Mouse (Mus musculus) fat pad, adult 2 months (tissue): ENCODE results near the gene Prr12.

ENCODE experiments used
- DNase-seq: peaks from one replicate; pipeline ENCODE4 v3.0.0-alpha.2; 2011; ENCODE audit warnings: low read depth, low spot score; ENCODE audit errors: extremely low read depth

Gene Prr12

DNA sequence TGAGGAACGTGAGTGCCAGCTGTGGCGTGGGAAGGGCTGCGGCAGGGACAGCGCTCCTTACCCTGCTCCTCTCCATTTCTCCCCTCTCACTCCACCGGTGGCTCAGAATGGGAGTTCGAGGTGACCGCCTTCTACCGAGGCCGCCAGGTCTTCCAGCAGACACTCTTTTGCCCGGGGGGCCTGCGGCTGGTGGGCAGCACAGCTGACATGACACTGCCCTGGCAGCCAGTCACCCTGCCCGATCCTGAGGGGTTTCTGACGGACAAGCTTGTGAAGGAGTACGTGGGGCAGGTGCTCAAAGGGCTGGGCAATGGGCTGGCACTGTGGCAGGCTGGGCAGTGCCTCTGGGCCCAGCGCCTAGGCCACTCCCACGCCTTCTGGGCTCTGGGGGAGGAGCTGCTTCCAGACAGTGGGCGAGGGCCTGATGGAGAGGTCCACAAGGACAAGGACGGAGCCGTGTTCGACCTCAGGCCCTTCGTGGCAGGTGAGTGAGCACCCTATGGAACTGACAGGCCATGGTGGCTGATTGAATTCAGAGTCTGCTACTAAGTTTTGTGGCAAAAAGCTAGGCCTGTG, 52.1 kb downstream of the Prr12 start:
- DNase-seq = no peak

DNA sequence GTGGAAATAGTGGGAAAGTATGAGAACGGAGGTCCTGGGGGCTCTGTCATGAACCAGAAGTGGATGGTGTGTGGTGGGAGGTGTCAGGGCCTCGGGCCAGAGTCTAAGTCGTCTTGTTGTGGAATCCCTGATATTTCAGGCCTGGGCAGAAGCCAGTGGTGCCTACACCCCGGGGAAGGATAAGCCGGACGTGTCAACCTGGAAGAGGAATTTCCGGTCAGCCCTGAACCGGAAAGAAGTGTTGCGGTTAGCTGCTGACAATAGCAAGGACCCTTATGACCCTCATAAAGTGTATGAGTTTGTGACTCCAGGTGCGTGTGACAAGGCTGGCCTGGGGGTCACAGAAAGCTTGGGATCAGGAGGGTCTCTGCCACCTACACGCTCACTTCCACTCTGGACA, 52.9 kb downstream of the Prr12 start:
- DNase-seq = no peak

DNA sequence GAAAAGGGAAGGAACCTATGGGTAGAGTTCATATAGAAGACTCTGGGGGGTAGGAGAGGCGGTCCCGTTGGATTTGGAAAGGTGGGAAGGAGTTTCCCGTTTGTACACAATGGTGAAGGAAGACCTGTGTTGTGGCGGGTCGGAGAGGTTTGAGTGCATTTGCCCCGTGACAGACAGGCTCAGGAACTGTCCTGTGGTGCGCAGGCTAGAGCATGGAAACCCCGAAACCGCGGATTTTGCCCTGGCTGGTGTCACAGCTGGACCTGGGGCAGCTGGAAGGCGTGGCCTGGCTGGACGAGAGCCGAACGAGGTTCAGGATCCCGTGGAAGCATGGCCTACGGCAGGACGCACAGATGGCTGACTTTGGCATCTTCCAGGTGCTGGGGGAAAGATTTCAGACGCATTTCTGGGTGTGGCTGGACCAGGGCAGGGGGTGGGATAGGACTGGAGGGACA, 54.2 kb downstream of the Prr12 start, which contains the start of gene Bcl2l12:
Bcl2l12 (minus strand) TSS at position 212 of the 455 bp plus-strand sequence.
- no peak for DNase-seq

DNA sequence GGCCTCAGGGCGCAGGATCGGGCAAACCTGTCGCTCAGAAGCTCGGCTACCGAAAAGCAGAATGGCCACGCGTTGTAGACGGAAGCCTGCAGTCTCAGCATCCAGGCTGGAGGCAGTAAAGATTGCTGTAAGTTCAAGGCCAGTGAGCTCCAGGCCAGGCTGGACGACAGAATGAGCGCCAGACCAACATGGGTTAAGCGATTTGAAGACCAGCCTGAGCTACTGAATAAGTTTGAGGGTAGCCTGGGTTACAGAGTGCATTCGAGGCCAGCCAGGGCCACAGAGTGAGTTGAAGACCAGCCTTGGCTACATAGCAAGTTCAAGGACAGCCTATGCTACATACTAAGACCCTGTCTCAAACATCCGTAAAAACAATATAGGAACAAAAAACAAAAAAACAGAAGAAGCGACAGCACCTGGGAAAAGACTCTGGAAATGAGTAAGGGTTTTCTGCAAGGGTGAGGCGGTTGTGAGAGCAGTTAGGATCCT, 54.7 kb downstream of the Prr12 start:
- DNase-seq = no peak

DNA sequence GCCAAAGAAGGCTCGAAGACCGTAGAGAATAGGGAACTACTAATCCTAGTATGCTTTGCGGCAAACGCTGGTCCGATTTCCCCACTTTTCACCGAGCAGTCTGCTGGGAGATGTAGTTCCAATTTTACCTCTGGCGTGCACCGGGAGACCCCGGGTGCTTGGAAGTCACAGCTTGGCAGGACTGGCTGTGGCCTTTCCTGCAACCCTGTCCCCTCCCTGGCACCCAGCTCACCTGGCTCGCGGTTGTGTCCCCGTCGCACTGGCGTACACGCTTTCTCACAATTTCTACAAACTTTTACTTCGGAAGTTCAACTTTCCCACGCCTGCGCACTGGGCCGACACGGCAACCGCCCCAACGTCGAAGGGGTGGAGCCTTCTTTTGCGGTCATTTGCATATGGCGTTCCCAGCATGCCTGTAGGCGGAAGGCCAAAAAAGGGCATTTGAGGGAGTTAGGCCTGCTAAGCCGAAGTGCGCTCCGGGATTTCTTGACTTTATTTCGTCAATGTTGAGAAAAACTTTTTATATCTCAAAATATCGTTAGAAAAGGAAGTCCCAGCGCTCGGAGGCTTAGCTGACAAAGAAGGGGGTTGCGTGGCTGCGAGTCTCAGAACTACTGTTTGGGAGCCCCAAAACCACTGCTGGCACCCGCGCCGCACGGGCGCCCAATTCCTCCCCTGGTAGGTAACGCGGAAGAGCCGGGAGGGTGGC, 55.3 kb downstream of the Prr12 start, which contains the start of gene Irf3:
Irf3 (plus strand) TSS at position 418 of the 709 bp plus-strand sequence.
- DNase-seq = peak; percentile 74

DNA sequence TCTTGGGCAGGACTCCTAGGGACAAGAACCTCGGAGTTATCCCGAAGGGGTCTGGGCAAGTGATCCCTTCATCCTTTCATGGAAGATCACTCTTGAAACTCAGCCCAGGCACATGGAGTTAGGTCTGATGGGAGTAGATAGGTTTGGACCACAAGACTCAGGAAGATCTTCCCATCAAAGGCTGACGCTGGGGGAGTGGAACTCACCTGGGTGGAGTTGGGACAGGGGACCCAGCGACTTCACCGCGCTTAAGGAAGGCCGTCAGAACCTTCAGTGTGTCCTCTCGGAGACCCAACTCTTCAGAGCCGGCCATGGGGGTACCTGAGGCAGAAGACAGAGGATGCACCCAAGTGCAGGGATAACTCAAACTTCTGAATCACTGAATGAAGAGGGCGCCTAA, 56.0 kb downstream of the Prr12 start:
- no peak for DNase-seq

DNA sequence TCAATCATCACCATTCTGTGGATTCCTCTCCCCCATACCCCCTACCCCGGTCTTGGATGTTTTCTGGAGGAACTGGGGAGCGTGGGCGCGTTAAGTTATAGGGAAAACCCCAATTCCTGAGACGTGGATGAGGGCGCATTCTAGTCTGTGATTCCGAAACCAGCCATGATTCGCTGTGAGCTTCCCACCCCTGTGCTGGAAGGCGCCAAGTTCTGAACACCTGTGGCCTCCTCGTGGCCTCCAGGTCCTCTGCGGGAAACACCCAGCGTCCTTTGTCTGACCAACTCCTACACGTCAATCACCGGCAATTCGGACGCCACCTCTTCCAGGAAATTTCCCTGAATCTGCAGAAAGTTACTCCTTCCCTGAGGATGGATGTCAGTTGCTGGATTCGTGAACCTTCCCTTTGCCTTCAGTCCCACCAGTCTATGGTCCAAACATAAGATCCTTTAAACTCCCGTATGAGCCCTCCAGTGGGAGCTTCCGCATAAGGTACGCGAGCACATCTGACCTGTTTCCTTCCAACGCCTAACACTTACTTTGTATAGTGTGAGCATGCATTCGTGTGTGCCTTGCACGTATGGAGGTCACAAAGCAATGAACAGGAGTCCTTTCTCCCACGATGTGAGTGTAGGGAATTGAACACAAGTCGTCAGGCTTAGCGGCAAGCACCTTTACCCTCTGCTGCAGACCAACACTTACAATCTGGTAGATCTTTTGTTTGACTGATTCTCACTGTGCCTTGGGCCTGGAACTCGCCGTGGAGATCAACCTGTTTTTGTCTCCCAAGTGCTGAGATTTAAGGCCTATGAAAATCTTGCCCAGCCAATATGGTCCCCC, 65.6 kb downstream of the Prr12 start:
- DNase-seq = no peak

DNA sequence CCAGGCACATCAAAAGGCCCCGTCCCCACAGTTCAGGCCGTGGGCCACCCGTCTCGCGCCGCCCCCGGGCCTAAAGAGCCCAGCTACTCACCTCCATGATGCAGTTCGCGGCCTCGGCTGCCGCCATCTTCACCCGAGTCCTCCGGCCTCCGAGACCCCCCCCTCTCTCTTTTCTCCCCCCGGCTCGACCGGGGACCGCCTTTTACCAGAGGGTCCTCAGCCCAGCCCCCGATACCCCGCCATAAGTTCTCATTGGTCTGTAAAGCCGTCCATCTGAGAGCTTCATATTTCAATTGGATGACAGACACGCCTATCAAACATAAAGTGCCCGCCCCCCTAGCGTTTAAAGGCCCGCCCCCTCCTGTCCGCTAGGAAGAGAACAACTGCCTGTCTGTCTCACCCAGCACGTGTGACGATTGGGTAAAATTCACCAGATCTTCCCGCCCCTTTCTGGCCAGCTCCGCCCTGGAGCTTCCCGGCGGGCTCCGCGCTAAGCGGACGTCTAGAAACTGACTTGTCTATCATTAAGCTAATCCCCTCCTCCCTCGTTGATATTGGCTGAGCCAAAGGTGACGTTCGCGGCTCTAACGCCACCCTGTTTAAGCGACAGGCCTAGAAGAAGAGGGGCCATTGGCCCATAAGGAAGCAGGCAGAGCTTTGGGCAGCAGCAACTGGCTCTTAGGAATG, 66.3 kb downstream of the Prr12 start, which contains the start of gene Prmt1:
Prmt1 (minus strand) TSS at position 377 of the 687 bp plus-strand sequence.
- peak; percentile 100 for DNase-seq

DNA sequence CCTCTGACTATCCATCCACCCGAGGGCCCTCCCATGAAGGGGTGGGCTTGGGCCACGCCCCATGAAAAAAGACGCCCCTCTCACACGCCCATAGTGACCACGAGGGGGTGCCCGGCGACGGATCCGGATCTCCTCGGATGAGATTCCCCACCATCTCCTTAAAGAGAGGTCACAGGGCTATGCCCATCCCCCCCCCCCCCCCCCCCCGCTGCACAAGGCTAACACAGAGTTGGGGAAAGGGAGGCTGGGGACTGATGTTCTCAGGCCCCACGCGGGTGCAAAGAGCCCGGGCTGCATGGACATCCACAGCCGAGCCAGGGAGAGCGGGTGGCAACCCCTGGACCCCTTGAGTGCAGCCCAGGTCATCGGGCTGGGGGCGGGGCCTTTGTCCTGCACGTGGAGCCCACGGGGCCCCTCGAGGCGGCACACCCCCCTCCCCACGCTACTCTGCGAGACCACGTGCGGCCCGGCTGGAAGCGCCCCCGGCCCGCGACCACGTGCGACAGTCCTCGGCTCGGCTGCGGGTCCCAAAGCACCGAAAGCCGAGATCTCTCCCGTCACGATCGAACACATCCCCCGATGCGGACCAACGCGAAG, 67.0 kb downstream of the Prr12 start:
- DNase-seq = no peak

DNA sequence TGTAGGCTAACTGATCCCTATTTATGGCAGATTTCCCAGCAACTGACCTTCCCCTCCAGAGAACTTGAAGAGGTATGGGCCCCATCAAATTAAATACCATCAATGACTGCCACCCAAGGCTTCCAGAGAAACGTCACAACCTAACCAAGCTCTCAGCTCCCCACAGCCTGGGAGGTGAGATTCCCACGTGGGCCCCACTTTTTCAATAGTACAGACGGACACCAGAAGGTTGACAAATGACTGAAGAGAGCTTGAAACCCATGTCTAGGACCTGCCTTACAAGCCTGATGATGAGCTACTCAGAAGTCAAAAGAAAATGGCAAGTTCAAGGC, 67.9 kb downstream of the Prr12 start:
- no peak for DNase-seq

DNA sequence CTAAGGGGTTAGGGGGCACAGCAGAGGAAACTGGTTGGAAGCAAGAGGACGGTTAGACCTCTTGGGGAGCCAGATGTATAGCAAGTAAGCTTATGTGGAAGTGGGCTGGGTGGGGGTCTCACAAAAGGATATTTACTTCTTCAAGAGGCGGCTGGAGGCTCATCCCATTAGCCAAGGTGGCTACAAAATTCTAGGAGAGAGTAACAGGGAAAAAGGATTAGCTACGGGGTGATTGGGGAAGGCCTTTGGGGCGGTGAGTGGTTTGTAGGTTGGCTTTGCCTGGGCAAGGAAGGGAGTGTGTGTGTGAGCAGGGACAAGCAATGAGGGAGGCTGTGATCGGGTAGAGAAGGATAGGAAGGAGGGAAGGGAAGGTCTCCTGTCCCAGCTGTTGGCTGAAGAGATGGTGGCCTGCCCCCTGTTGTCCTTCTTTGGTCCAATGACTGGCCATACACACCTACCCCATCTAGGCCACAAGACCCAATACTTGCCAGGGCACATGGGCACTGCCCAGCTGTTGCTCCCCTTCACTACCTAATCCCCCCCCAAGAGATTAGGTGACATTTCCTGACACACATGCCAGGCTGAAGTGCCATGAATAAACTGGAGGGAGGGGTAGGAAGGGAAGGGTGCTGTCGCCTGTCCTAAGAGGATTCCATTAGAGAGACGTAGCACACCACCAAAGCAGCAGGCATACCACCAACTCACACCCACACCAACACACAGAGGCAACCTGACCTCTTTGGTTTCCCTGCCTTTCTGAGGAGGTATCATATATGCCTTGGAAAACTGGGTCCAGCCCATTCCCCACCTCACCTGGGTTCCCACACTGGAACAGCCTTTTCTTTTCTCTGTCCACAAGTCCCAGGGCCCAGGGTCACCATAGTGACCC, 68.5 kb downstream of the Prr12 start:
- no peak for DNase-seq

DNA sequence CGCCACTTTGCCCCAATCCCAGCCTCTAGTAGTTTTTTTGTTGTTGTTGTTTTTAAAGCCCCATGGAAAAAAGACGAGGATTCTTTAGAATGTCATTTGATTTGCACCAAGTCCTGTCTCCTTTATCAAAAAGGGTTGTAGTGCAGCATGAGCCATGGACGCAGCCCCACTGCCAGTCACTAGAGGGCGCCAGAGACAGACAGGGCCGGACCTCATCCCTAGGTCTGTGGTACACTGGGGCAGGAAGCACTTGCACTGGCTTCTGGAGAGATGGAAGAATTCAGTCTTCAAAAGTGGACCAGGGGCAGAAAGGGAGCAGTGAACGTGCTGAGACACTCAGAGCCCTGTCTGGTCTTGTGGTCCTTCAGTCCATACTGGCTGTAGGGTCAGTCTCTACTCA, 69.6 kb downstream of the Prr12 start:
- no peak for DNase-seq

DNA sequence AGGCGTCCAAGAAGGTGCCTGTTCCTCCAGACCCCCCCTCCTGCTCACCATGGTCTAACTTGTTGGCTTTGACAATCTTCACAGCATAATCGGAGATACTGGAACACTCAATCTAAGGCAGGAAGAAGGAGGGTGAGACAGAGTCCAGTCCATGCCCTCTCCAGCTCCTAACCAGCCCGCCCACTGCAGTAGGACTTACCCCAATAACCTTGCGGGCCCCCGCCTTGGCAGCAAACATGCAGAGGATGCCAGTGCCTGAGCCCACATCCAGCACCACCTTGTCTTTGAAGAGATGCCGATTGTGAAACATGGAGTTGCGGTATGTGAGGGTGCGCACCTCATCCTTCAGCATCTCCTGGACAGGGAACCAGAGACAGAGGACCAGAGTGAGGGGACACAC, 71.1 kb downstream of the Prr12 start:
- no peak for DNase-seq

DNA sequence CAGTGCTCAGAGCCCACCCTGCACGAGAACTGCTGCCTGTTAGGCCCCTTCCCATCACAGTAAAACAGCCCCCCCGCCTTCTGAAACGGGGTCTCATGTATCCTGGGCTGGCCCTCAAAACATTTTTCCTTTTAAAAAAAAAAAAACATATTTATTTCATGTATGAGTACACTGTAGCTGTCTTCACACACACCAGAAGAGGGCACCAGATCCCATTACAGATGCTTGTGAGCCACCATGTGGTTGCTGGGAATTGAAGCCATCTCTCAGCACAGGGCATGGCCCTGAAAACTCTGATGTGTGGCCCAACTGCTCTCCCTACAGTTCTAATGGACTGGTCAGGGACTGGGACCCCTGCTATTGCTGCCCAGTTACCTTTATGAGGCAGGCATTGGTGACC, 74.4 kb downstream of the Prr12 start:
- no peak for DNase-seq
